Mouse (Mus musculus) lung, postnatal 4 days (tissue): ENCODE measurements at regions not wholly inside any gene's neighbourhood (a gene's known extent, or its start where the extent isn't known, plus 50 kb on each side); places are given as distances from the start of the nearest gene placed in this dataset.
"Not testable (repeated sequence)": the region's sequence is repeated elsewhere in the genome, so short reads cannot be mapped to it uniquely, and the experiment has no call there.

ENCODE experiments used
- DNase-seq, 2 experiments: peaks; one replicate each; pipeline ENCODE4 v3.0.0; 2021

DNA sequence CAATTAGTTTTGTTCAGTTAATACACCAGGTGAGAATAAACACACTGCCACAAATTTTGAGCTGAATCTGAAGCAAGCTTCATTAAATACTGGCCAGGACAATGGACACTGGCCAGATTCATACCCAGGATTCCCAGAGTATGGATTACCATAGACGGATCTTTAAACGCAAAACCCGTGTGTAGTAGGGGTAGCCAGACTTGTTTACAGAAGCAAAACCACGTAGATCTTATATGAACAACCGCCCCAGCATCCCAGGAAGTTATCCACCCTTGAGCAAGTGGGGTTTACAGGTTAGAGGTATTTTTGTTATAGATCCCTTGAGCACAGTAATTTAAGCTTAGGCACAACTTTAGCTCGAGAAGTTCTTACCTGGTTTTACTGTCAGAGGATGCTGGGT lies 71.1 kb upstream of the Ezr start:
- DNase-seq: no peak

- peak in 1 of 2 experiments; percentile 44 for DNase-seq
Observed at GRCm38 (mm10) chr17:6852177-6852947, 69.8 kb upstream of the Ezr start.

GRCm38 (mm10) chr17:6850513-6850912 lies 67.9 kb upstream of the Ezr start:
- no peak for DNase-seq

DNA sequence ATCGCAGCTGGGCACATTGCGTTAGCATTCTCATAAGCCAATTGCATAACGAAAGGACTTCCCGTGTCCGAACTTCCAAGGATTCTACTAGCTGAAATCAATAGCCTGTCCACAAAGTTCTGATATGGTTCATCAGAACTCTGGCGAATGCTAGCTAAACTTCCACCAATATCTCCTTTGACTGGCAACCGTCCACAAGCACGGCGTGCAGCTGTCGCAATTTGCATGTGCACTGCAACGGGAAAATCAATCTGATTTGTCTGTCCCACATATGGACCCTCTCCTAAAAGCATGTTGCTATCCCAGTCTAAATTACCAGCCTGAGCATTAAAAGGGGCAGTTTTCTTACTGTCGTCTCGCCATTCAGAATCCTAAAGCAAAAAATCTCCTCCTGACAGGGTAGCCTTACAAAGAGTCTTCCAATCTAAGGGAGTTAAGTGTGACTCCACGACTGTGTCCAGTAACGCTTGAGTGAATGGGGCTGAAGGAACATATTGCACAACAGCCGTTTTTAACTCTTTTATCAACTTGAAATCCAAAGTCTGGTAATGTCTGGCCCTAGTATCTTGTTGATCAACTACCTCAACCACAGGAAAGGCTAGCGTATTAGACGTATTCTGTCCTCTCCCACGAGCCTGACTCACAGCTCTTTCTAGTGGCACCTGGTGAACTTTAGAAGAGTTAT lies 59.3 kb upstream of the Ezr start:
- not testable (repeated sequence) for DNase-seq

DNA sequence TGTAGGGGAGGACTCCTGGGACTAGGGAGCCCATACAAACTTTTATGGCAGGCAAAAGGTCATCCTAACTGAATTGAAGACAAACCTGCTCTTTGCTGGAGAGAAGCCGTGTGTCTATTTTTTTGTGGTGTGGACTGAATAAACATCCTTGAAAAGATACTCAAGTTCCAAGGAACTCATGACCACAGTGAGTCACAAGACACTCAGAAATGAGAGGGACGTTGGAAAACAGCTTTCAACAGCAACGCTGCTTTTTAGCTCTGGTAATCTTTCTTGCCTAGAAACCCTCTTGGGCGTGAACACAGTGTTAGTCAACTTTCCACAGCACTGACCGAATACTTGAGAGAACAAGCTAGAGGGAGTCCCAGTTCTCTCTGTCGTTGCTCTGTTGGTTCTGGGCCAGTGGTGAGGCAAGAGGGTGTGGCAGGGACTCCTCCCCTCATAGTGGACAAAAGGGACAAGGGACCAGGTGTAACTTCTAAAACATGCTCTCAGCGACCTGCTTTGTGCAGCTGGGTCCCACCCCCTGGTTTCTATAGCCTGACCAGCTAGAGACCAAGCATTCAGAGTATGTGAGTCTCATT lies 52.8 kb upstream of the Ezr start:
- peak; percentile 76 to 85 for DNase-seq
